Mouse (Mus musculus): ENCODE data around the gene Atp5j. TPM values are rescaled to one million over a fixed set of nuclear protein-coding genes. Genes with fewer than 3 reads are reported as not detected.

Gene Atp5j
- polyA plus RNA-seq, 1 experiment from 2014 or later = 862 TPM

DNA sequence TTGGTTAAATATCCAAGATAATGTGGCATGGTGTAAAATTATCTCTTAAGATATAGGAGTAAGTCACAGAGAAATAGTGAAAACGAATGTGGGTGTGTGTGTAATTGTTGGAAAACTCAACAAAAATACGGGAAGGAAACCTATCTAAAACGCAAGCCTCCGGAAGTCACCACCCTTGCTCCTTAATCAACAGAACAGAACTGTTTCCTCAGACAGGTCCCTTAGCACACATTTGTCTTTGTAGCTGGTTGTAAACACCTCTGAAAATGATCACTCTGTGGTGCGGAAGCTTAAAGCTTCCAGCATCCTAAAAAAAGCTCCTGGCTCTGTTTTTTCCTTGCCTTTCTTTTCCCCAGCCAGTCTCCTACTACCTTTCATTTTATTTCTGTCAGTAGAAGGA, 30.6 kb downstream of the Atp5j start:
- H3K27ac ChIP-seq (replicated peaks) = no peak overlapping the region
- H3K36me3 ChIP-seq = peaks cover 24% of the 10 kb centered on the region
- no peak for ATAC-seq (ENCODE audit: low read depth)
- H3K4me2 ChIP-seq = no peak overlapping the region
- WGBS = 84% methylated on average over 5 of the region's 5 CpGs
- H3K4me1 ChIP-seq (replicated peaks) = 0 out of 2 replicates have a peak, but pooled peaks cover 3% of the 10 kb centered on the region
- no peak overlapping the region for H3K9ac ChIP-seq
- H3K9me3 ChIP-seq = no peaks in the 10 kb centered on the region
- no peak overlapping the region for H3K4me3 ChIP-seq
- H3K27me3 ChIP-seq = no peaks in the 10 kb centered on the region

DNA sequence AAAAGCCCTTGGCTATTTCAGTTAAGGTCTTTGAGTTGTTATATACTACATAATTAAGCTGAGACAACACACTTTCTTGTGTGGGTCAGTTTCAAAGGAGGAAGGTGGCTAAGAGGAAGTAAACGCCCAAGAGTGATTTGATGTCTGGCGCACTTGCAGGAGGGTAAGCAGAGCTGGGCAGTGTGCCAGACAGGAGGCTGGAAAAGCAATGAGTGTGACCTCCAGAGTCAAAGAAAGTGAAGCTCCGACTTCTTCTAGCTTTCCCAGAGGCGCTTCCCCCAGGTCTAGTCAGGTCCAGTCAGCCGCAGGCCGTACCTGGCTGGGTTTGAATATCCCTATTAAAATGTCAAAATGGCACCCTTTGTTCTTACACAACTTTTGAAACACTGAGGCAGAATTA, 33.2 kb downstream of the Atp5j start:
- no peaks in the 10 kb centered on the region for H3K9me3 ChIP-seq
- H3K9ac ChIP-seq = no peak overlapping the region
- H3K4me2 ChIP-seq = no peak overlapping the region
- H3K27ac ChIP-seq (replicated peaks) = no peak overlapping the region
- no peaks in the 10 kb centered on the region for H3K27me3 ChIP-seq
- H3K36me3 ChIP-seq = peaks cover 6% of the 10 kb centered on the region
- 0 out of 2 replicates have a peak, but pooled peaks cover 3% of the 10 kb centered on the region for H3K4me1 ChIP-seq (replicated peaks)
- H3K4me3 ChIP-seq = no peak overlapping the region
- WGBS = 76% methylated on average over 6 of the region's 6 CpGs
- no peak for ATAC-seq (ENCODE audit: low read depth)

DNA sequence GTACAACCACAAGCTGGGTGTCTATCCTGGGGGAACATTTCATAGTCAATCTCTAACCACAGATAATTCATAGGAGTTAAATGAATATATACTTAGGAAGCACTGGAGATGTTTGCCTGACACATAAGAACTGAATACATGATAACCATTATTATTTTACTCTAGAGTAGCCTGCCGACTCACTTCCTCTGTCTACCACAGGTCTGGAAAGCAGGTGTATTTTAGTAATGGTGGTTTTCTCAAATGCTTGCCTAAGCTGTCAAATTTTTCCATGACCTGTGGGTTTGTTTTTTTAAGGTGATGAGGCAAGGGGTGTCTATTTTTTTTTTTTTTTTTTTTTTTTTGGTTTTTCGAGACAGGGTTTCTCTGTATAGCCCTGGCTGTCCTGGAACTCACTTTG, 35.4 kb downstream of the Atp5j start:
- Histone ChIP-seq H3K9me3 (no peaks in the 10 kb centered on the region), H3K27ac (replicated peaks) (no peak overlapping the region), H3K27me3 (no peaks in the 10 kb centered on the region), H3K4me1 (replicated peaks) (0 out of 2 replicates have a peak, but pooled peaks cover 3% of the 10 kb centered on the region), H3K36me3 (no peaks in the 10 kb centered on the region), H3K4me2 (no peak overlapping the region), H3K4me3 (no peak overlapping the region), H3K9ac (no peak overlapping the region)
- ATAC-seq (ENCODE audit: low read depth) = no peak
- WGBS = 91% methylated on average over 1 of the region's 2 CpGs

DNA sequence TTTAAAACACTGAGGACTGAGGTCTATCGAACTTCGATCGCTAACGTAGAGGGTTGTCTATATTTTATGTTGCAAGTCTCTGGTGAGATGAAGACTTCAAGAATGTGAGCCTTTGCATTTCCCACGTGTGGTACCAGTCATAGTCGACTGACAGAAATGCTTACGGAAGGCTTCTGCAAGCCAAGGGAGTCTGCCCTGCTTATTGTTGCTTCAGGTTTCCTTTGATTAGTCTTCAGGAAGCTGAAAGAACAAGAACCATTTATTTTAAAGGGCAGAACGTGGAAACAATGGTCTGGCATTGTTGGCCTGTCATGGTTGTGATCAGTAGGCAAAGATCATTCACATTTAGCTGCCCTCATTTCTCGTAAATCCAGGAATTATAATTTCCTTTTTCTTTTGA, 38.7 kb downstream of the Atp5j start:
- WGBS = 62% methylated on average over 9 of the region's 9 CpGs
- Histone ChIP-seq H3K9ac (no peak overlapping the region), H3K4me2 (no peak overlapping the region), H3K27ac (replicated peaks) (no peak overlapping the region), H3K36me3 (no peaks in the 10 kb centered on the region), H3K4me3 (no peak overlapping the region), H3K9me3 (no peaks in the 10 kb centered on the region), H3K4me1 (replicated peaks) (no peaks in the 10 kb centered on the region), H3K27me3 (no peaks in the 10 kb centered on the region)
- ATAC-seq (ENCODE audit: low read depth) = no peak

GRCm38 (mm10) chr16:84795337-84795736, 40.1 kb downstream of the Atp5j start:
- no peak for ATAC-seq (ENCODE audit: low read depth)
- Histone ChIP-seq H3K9ac (no peak overlapping the region), H3K9me3 (peaks cover 5% of the 10 kb centered on the region; the same call in 1 of the 2 replicates), H3K36me3 (peaks cover 5% of the 10 kb centered on the region; the same call in 1 of the 2 replicates), H3K4me3 (no peak overlapping the region), H3K4me2 (no peak overlapping the region), H3K4me1 (replicated peaks) (no peaks in the 10 kb centered on the region), H3K27me3 (no peaks in the 10 kb centered on the region), H3K27ac (replicated peaks) (no peak overlapping the region)
- WGBS = 63% methylated on average over 3 of the region's 3 CpGs

GRCm38 (mm10) chr16:84793401-84793800, 42.0 kb downstream of the Atp5j start:
- Histone ChIP-seq H3K36me3 (peaks cover 5% of the 10 kb centered on the region; the same call in 1 of the 2 replicates), H3K9me3 (peaks cover 5% of the 10 kb centered on the region; the same call in 1 of the 2 replicates), H3K4me1 (replicated peaks) (no peaks in the 10 kb centered on the region), H3K27me3 (no peaks in the 10 kb centered on the region), H3K9ac (no peak overlapping the region), H3K4me3 (no peak overlapping the region), H3K27ac (replicated peaks) (no peak overlapping the region), H3K4me2 (no peak overlapping the region)
- ATAC-seq (ENCODE audit: low read depth) = no peak
- 88% methylated on average over 14 of the region's 14 CpGs for WGBS

DNA sequence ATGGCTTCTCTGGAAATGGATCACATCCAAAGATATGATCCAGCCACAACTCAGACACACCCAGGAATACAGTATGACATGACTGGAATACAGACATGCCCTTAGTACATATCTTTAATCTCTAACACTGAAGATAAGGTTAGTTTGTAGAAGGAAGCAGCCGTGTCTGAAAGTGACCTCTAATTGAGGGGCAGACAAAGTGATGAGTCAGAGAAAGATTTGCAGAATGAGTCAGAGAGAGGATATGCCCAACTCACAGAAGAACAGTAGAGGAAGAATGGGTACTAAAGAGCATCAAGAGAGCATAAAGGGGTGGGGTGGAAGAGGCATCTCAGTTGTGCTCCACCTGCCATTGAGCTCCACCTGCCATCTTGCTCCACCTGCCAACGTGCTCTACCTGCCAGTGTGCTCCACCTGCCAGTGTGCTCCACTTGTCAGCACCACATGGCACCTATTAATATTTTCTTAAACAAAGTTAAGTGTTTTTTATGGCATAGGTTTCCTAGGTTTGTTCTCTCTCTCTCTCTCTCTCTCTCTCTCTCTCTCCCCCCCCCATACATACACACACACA, 44.7 kb downstream of the Atp5j start:
- Histone ChIP-seq H3K27me3 (no peaks in the 10 kb centered on the region), H3K9ac (no peak overlapping the region), H3K9me3 (peaks cover 5% of the 10 kb centered on the region; the same call in 1 of the 2 replicates), H3K36me3 (peaks cover 5% of the 10 kb centered on the region; the same call in 1 of the 2 replicates), H3K4me3 (no peak overlapping the region), H3K4me2 (no peak overlapping the region), H3K27ac (replicated peaks) (no peak overlapping the region), H3K4me1 (replicated peaks) (no peaks in the 10 kb centered on the region)
- WGBS = 80% methylated on average over 2 of the region's 2 CpGs
- no peak for ATAC-seq (ENCODE audit: low read depth)

DNA sequence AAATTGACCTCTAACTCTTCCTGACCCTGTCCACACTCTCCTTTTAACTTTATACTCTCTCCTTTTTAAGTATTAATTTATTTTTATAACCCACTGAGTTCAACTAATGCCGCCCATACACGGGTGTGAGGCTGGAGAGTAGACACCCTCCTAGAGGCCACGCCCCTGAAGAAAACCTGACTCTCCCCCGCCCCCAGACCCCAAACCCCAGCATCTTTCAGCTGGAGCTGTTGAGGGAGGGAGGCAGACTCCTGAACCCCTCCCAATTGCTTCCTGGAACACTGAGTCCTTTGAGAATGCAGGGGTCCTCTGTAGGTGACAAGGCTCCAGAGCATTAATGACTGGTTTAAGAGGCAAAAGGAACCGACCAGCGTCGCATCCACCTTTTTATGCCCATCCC, 50.5 kb downstream of the Atp5j start:
- WGBS = 32% methylated on average over 7 of the region's 7 CpGs
- Histone ChIP-seq H3K4me1 (replicated peaks) (no peaks in the 10 kb centered on the region), H3K9me3 (no peaks in the 10 kb centered on the region), H3K27me3 (no peaks in the 10 kb centered on the region), H3K36me3 (no peaks in the 10 kb centered on the region), H3K9ac (no peak overlapping the region), H3K4me3 (no peak overlapping the region), H3K27ac (replicated peaks) (no peak overlapping the region), H3K4me2 (no peak overlapping the region)
- ATAC-seq (ENCODE audit: low read depth) = no peak

DNA sequence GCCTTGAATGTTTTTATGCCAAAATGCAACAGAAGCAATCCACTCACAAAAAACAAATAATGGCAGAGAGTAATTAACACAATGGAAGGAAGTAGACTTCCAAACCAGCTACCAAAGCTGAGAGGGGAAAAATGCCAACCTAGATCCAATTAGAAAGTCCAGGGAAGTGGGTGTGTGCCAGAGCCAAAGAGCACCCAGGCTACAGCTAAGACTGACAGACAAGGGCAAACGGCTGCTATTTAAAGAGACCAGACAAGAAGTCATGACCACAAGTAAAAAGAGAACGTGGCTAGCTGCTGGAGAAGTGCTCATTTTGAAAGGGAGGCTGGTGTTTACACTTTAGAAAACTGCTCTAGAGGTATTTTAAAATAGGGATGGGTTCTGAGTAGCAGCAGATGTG, 52.1 kb downstream of the Atp5j start:
- H3K4me3 ChIP-seq = no peak overlapping the region
- H3K27me3 ChIP-seq = no peaks in the 10 kb centered on the region
- H3K9me3 ChIP-seq = no peaks in the 10 kb centered on the region
- peaks cover 11% of the 10 kb centered on the region; the same call in 1 of the 2 replicates for H3K36me3 ChIP-seq
- no peaks in the 10 kb centered on the region for H3K4me1 ChIP-seq (replicated peaks)
- ATAC-seq (ENCODE audit: low read depth) = no peak
- no peak overlapping the region for H3K27ac ChIP-seq (replicated peaks)
- WGBS = 58% methylated on average over 2 of the region's 2 CpGs
- no peak overlapping the region for H3K9ac ChIP-seq
- no peak overlapping the region for H3K4me2 ChIP-seq

DNA sequence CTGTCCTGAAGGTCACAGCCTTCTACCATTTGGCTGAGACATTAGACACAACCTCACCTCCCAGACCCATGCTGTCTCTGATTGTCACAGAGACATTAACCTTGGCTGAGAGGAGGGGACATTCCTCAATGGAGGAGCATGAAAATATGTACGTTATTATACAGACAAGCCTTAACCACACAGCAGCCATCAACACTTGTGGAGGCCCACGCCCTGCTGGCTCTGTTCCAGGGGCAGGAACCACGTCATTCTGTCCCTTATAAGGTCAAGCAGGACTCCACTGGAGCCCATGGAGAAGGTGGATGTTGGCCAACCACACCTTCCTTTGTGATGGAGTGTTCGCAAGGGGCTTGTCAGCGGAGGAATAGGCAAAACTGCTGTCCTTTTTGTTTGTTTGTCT, 55.7 kb downstream of the Atp5j start:
- Histone ChIP-seq H3K4me1 (replicated peaks) (peaks cover 21% of the 10 kb centered on the region), H3K9me3 (no peaks in the 10 kb centered on the region), H3K9ac (no peak overlapping the region), H3K27ac (replicated peaks) (no peak overlapping the region), H3K36me3 (peaks cover 12% of the 10 kb centered on the region; the same call in 1 of the 2 replicates), H3K4me3 (no peak overlapping the region), H3K4me2 (no peak overlapping the region), H3K27me3 (no peaks in the 10 kb centered on the region)
- 85% methylated on average over 5 of the region's 5 CpGs for WGBS
- ATAC-seq (ENCODE audit: low read depth) = no peak

DNA sequence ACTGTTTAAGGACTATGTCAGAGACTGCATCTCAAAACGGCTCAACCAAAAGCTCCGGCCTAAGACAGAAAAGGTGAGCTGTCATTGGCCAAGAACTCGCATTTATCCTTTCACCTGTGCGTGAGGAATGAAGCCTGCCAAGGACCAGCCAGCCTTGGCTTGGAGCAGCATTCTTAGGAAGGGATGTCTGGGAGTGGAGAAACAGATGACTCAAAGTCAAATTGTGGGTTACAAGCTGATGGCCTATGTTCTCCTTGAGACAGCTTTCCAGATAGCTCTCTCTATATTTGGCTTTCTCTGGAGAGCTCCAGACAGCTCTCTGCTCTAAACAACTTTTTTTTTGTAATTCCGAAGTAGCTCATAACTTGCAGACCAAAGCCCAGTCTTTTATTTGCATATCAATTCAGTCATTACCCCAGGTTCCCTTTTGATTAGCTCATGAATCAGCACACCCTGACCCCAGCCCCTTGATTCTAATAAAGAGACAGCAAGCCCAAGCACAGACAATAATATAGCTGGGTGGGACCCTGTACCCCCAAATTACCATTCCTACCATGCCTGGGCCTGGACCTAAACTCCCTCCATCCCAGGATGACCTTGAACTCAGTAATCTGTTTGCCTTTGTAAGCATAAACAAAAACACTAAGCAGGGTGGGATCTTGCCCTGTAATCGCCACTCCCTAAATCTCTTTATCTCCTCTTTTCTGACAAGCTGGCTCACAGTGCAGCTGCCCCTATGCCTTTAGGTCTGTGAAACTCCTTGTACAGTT, 56.4 kb downstream of the Atp5j start:
- 84% methylated on average over 6 of the region's 6 CpGs for WGBS
- no peak overlapping the region for H3K27ac ChIP-seq (replicated peaks)
- no peaks in the 10 kb centered on the region for H3K27me3 ChIP-seq
- H3K36me3 ChIP-seq = peaks cover 12% of the 10 kb centered on the region; the same call in 1 of the 2 replicates
- H3K9ac ChIP-seq = no peak overlapping the region
- H3K4me3 ChIP-seq = no peak overlapping the region
- no peak for ATAC-seq (ENCODE audit: low read depth)
- H3K9me3 ChIP-seq = no peaks in the 10 kb centered on the region
- peaks cover 22% of the 10 kb centered on the region for H3K4me1 ChIP-seq (replicated peaks)
- no peak overlapping the region for H3K4me2 ChIP-seq

DNA sequence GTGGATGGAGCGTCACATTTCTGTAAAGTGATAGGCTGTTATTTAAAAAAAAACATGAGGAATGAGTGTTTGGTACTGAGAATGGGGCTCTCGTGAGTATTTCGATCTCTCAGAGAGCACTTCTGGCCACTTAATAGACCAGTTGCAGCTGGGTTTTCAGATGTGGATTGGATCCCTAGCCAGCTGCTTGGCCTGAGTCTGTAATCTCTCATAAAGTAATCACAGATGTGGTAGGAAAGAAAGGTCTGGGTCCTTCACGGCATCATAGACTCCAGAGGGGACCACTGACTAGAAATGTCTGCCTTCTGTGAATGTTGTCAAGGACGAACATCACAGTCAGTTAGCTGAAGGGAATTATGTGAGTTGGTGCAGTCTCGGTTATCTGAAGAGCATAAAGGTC, 57.0 kb downstream of the Atp5j start:
- peaks cover 12% of the 10 kb centered on the region; the same call in 1 of the 2 replicates for H3K36me3 ChIP-seq
- H3K27ac ChIP-seq (replicated peaks) = no peak overlapping the region
- no peaks in the 10 kb centered on the region for H3K9me3 ChIP-seq
- peaks cover 24% of the 10 kb centered on the region for H3K4me1 ChIP-seq (replicated peaks)
- ATAC-seq (ENCODE audit: low read depth) = no peak
- H3K27me3 ChIP-seq = no peaks in the 10 kb centered on the region
- no peak overlapping the region for H3K4me3 ChIP-seq
- H3K9ac ChIP-seq = no peak overlapping the region
- H3K4me2 ChIP-seq = no peak overlapping the region
- 85% methylated on average over 6 of the region's 6 CpGs for WGBS
